Mouse (Mus musculus): ENCODE data around the gene Dnm1.

DNA sequence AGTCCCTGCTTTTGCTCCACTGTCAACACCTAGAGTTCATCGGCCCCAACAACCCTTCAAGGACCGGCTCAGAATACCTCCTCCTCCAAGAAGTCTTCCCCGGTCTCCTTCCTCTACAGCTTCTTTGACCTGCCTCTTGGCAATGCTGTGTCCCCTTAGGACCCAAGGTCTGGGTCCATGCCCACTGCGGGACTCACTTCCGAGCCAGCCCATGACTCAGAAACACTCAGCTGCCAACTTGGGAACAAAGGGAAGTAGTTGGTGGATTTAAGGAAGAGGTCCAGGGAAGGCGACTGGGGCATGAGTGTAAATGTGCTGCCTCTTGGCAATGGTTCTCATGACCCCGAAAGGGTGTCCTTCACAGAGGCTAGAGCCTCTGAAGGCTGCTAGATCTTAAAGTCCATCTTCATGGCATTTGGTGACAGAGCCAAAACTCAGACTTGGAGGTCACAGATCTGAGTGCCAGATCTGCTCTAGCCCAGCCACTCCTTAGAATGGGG is 26.9 kb upstream of the Dnm1 start:
- TF ChIP-seq CTCF (IDR thresholded peaks at IDR 0.05; ENCODE audit: insufficient read depth, low read length) (no peak), POLR2A (IDR thresholded peaks at IDR 0.05; ENCODE audit: borderline replicate concordance, extremely low read depth, low read depth, low read length) (no peak)

Measured in lung, adult 2 months (tissue).